Mouse (Mus musculus) spleen, adult 18-20 months (tissue): ENCODE measurements around the gene Crb1.
A peak's percentile ranks its signal among the peaks of the same experiment; 100 is the strongest.
"Not testable (repeated sequence)": the region's sequence is repeated elsewhere in the genome, so short reads cannot be mapped to it uniquely, and the experiment has no call there.

Experiments
- DNase-seq, 2 experiments: peaks; one replicate each; pipeline ENCODE4 v3.0.0; 2022; ENCODE audit warnings: mixed read lengths in 2 of 2

The Crb1 gene

GRCm38 (mm10) chr1:139328286-139328685, 48.6 kb downstream of the Crb1 start:
- no peak for DNase-seq

GRCm38 (mm10) chr1:139325378-139325777, 51.5 kb downstream of the Crb1 start:
- no peak for DNase-seq

DNA sequence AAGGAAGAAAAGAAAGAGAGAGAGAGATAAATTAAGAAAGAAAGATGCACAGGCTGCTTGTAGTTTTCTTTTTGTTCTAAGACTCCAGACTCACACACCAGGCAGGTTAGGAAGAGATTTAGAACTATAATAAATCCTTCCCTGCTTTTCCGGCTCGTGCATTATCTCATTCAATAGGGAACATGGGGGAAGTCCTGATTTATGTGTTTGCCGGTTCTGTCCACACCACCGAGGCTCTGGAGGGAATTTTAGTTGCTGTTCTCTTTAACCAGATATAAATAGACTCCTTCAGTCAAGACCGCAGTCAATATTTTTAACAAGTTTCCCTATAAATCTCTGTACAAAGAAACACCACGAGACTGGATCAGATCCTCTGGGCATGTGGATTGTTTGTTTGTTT, 57.1 kb downstream of the Crb1 start:
- no peak for DNase-seq

DNA sequence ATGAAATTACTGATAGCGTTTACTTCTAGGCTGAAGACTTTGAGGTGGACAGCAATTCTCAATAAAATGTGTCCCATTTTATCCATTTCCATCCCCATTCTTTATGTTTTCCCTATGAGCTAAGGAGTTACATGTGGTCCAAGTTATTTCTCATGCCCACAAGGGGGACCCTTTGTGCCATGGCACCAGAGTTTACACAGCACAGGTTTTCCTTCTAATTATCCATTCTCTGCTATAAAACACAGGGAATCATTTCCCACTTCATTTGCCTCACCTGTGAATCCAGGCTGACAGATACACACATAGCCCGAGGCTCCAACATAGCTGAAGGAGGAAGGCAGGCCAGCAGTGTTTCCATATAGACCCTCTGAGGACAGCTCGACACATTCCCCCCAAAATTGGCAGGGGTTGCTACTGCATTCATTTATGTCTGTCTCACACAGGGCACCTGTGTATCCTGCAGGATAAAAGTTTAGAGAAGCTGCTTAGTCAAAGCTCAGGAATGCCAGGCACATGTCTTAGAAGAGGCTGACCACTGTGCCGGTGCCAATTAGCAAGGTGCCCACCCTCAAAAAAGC, 62.5 kb downstream of the Crb1 start:
- no peak for DNase-seq

- no peak for DNase-seq
Observed at GRCm38 (mm10) chr1:139308915-139309314, 68.0 kb downstream of the Crb1 start.

DNA sequence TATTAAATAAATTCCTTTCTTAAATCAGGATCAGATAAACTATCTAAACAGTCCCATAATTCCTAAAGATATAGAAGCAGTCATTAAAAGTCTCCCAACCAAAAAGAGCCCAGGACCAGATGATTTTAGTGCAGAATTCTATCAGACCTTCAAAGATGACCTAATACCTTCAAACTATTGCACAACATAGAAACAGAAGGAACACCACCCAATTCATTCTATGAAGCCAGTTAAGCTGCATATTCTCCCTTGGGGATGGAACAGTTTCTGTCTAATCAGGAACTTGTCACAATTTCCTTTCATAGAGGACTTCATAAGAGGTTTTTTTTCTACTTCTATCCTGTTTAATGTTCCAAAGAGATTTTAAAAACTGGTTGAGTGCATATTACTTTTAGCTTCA, 74.4 kb downstream of the Crb1 start:
- DNase-seq, result not testable (repeated sequence)

GRCm38 (mm10) chr1:139301830-139302229, 75.1 kb downstream of the Crb1 start:
- DNase-seq, result no peak

DNA sequence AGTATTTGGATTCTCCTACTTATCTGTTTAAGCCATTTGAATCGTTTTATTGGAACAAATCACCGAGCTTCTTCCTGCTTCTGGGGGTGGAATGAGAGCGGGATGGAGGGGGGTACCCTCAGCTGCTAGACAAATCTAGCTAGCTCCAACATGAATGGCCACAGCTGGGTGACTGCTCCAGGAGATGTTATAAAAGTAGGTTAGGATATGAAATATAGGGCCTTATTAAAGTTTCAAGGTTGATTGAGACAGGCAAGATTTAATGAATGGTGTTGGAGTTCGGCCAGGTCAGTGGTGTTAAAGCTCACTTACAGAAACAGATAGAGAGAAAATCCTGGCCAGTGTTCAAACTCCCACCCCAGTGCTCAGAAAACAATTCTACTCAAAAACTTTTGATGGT, 84.9 kb downstream of the Crb1 start:
- DNase-seq, result no peak

- DNase-seq, result no peak
Observed at GRCm38 (mm10) chr1:139291593-139291992, 85.3 kb downstream of the Crb1 start.

DNA sequence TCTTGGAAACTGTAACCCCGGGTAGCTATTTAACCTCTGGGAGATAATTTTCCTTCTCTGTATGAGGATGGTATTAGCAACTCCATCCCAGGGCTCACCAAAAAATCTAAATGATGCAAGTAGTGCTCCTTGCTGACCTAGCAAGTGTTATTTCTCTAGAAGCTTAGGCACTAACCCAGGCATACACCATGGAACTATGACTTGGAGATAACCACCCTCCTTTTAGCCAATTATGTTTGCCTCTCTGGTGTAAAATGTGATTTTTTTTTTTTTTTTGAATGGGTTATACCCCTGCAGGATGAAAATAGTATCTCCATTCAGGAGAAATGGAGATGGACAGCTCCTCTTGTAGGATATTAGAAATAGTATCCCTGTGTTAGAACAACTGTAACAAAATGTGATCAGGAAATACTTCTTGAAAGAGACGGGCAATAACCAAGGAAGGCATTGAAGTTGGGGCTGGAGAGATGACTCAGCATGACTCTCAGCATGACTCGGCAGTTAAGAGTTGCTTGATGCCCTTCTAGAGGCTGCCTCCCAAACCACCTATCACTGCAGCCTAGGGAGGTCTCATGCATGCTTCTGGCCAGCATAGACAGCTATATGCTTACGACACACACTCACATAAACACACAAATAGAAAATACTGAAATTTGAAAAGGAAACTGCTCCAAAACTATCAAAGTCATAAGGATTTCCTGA, 100.1 kb downstream of the Crb1 start:
- DNase-seq, result no peak

DNA sequence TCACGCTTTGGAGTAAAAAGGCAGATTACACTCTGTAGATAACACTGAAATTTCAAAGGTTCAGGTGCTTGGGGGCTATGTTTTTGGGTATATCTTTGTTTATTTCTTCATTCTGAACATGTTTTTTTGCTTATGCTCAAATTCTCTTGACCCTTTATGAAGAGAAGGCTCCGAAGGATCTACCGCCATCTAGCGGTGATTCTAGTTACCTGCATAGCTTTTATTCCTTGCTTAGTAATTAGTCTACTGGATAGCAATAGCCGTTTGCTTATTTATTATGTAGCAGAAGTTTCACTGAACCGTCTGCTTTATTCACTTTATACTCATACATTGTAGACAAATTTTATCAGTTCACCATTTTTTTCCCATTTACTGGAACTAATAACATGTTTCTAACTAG, 109.1 kb downstream of the Crb1 start:
- peak in 1 of 2 experiments; percentile 2 for DNase-seq

DNA sequence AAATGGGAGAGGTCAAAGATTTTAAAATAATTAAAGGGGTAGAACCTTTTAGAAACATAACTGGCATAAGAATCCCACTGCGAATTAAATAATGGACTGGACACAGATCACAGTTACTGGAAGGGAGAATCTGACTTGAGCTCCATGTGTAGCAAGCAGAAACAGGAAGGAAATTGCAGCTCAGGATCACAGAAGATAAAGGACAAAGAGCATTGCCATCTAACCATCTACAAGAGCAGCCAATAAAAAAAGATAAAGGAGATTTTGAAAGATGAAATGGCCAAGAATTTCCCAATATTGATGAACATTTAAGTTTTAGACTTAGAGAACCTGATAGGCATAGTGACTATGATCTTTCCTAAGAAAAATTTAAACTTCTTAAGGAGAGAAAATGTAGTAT, 112.7 kb downstream of the Crb1 start:
- DNase-seq, result no peak

DNA sequence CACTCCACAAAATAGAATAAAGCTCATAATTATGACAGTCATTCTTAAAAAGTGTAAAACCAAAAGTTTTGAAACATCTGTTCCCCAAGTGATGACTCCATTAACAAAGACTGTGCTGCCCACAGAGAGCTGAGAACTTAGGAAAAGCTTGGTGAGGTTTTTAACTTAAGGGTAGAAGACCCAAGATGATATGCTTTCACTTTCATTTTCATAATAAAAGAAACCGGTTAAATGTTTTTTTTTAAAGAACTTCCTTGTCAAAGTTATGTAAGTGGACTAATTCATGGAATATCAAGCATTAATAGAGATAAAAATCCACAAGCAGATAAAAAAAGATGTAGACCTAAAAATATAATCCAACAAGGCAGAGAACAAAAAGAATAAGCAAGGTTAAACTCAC, 113.7 kb downstream of the Crb1 start:
- DNase-seq, result no peak

DNA sequence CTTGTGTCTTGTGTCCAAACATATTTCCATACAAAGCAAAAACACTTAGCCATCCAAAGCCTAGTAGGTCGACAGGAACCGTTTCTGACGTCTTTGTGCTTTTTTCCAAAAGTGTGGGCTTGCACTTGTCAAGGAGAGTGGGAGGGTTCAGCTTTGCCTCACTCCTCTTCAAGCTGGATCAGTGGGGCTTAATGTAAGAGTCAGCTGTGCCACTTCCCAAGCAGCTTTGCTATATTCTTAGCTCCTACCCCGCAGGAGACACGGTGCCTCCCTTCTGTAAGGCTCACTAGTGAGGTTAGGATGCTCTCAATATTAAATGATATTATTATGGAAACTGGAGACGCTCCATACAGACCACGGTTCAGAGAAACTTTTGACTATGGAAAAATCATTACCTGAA, 121.3 kb downstream of the Crb1 start:
- DNase-seq, result no peak

- no peak for DNase-seq
Observed at GRCm38 (mm10) chr1:139252041-139252440, 124.9 kb downstream of the Crb1 start.

DNA sequence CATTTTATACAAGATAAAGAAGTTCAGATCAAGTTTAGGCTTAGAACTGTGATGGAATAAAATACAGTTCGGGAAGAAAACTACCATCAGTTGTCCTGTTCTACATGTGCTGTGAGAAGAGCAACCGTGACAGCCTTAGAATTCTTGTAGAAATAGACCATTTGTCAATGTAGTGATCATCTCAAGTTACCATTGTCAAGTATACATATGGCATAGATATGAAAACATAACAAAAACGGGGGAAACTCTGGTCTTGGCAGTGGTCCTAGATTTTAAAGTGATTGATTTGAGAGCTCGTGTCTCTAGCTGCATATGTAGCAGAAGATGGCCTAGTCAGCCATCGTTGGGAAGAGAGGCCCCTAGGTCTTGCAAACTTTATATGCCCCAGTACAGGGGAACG, 127.7 kb downstream of the Crb1 start:
- no peak for DNase-seq

GRCm38 (mm10) chr1:139246723-139247380, 130.0 kb downstream of the Crb1 start:
- no peak for DNase-seq

GRCm38 (mm10) chr1:139236794-139237193, 140.1 kb downstream of the Crb1 start:
- DNase-seq, result no peak

GRCm38 (mm10) chr1:139234611-139235568, 142.0 kb downstream of the Crb1 start:
- DNase-seq, result no peak

DNA sequence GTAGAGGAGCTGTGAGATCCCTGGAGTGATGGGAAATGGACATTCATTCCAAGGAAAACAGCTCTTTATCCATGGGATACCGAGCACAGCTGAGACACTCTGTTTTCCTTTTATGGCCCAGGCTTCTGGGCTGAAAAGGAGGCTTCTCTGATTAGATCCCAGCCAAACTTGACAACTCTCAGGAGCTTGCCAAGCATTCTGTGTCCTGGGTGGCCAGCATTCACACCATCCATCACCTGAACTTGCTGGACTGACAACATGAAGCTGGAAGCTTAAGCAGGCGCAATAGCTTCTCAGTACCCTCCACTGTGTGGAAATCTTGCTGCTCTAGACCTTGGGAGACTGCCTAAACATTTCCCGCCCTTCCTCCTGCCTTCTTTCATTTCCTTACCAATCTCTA, 144.3 kb downstream of the Crb1 start:
- no peak for DNase-seq

DNA sequence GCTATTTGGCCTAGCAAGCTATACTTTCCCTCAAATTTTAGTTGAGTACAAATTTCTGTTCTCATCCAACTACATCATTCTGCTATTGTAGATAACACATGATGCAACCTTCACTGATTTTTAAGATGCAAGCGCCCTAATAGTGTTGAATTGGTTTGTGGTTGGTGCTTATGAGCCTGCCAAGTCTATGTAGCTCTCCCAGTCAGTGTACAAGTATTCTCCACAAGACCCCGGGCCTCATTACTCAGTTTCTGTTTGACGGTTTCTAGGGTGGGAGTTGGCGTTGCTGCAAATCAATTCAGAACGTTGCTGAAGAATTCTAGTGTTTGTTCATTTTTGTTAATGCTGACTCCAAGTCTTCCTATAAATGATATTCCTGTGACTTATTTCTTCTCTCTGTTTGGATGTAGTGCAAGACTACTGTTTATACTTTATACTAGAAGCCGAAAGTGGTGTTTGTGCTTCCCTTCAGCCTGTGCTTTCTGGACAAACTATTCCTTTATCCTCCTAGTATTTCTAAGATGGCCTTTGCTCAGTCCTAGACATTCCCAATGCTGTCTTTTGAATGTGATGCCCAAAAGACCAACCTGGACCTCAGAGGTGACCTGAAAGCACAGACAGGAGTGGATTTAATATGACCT, 152.5 kb downstream of the Crb1 start:
- no peak for DNase-seq

DNA sequence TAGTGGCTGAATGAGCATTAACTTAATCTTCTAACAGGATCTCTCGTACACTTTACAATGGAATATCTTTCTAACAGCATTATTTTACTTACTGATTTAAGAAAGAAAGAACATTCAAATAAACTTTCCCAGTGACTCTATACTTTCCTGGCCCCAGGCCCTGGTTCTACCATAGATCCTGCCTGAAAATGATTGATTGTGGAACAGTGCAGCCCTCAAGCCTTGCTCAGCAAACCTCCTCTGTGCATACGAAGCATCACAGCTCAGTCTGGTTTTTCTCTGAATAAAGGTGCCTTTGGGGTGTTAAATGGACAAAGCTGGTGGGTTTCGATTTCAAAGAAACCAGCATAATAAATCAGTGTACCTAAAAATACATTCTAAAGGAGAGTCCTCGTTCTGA, 153.1 kb downstream of the Crb1 start:
- DNase-seq, result no peak

GRCm38 (mm10) chr1:139215311-139215710, 161.6 kb downstream of the Crb1 start:
- no peak for DNase-seq
